Mouse (Mus musculus) right cerebral cortex, postnatal 14 days (tissue): ENCODE data around the gene Hsdl1.

Experiments
- DNase-seq: peaks from one replicate; pipeline ENCODE4 v3.0.0; 2022

Hsdl1 gene

DNA sequence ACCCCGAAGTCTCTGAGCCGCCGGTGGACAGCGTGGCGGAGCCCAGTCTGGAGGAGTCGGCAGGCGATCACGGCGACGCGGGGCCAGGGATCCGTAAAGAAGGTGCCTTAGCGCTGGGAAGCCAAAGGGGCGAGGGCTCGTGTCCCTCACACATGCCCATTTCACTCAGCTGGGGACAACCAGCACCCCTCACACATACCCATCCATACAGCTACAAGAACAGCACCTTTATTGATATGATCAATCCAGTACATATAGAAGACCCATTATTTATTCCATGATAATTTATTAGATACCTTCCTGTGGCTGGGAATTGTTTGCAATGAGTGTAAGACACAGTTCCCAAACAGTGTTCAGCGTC is 363 bp upstream of the Hsdl1 start:
- DNase-seq, result no peak

- no peak for DNase-seq
Observed at GRCm38 (mm10) chr8:119572411-119572810, 2.6 kb downstream of the Hsdl1 start.

- DNase-seq, result no peak
Observed at GRCm38 (mm10) chr8:119571135-119571534, 3.8 kb downstream of the Hsdl1 start.

DNA sequence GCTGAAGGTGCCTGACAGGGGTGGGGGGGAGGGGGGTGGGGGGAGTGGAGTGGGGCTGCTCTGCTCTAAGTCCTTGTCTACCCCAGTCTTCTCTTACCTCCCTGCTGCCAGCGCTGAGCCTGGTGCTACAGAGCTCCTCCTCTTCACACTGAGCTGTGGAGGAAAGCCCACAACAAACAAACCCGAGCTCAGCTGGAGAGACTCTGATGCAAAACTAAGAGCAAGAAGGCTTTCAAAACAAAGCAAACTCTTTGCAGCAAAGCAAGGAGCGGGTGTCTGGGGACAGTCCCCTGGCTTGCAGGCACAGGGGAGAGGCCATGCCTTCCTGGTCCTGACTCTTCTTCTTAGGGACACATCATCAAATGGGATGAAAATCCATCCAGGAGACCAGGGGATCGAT is 5.1 kb downstream of the Hsdl1 start:
- DNase-seq, result no peak

DNA sequence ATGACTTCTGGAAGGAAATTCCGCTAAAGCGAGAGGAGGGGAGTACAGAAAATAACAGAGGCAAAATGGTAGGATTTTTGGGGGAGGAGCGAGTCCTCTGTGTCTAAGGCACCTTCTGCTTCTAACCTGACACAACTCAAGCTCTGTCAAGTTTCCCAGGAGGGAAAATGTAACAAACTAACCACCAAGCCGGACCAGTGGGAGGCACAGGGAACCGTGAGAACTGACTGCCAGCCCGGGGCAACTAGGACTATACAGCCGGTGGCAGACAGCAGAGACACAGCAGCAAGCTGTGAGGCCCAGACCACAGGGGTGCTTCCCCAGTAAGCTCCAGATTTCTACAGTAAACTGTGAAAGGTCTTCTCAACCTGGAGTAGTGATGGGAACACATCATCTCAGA is 6.0 kb downstream of the Hsdl1 start:
- no peak for DNase-seq

DNA sequence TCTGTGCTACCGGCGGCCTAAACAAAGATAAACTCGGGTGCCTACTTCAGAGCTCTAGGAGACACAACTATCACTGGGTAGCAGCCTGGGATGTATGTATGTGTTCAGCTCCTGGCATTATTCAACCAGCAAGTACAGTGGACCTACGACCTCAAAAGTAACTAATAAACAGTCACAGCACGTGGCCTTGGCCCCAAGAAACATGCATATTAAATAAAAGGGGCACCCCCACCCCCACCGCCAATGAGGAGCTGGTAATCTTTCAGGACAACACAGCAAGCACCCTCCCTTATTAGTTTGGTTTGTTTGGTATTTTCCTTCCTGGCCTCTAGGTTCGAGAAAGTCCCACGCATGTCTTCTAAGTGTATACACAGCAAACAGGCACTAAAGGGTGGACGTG is 6.7 kb downstream of the Hsdl1 start:
- no peak for DNase-seq

DNA sequence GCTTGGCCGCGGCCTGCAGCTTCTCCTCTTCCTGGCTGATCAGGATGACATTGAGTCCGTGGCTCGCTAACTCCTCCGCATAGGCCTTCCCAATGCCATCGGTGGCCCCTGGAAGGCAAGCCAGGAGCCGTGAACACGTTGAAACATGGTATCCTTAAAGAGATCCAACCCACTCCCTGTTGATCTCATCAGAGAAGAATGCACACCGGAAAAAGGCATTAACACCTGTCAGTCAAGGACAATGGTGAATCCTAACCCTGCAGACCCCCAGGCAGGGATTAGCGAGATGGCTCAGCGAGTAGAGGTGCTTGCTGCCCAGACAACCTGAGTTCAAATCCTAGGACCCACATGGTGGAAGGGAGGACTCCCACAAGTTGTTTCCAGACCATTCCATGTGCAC is 8.6 kb downstream of the Hsdl1 start:
- no peak for DNase-seq

DNA sequence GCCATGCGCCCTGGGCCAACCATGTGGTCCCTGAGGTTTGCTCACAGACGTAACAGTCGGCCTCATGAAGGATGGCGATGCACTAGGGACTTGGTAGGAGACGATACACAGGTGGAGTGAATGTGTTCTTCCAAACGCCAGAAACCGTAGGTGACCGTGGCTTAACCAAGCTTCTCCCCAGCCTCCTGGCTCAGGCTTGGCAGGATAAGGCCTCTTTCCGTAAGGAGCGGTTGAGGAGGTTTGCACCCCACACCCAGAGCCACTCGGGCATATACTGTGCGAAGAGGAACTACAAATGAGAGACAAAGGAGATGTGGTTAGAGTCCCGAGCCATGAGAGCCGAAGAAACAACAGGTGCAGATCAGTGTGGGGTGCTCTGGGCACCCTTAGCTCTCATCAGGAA is 11.1 kb downstream of the Hsdl1 start:
- no peak for DNase-seq

GRCm38 (mm10) chr8:119559402-119559720 is 15.6 kb downstream of the Hsdl1 start:
- DNase-seq, result no peak

DNA sequence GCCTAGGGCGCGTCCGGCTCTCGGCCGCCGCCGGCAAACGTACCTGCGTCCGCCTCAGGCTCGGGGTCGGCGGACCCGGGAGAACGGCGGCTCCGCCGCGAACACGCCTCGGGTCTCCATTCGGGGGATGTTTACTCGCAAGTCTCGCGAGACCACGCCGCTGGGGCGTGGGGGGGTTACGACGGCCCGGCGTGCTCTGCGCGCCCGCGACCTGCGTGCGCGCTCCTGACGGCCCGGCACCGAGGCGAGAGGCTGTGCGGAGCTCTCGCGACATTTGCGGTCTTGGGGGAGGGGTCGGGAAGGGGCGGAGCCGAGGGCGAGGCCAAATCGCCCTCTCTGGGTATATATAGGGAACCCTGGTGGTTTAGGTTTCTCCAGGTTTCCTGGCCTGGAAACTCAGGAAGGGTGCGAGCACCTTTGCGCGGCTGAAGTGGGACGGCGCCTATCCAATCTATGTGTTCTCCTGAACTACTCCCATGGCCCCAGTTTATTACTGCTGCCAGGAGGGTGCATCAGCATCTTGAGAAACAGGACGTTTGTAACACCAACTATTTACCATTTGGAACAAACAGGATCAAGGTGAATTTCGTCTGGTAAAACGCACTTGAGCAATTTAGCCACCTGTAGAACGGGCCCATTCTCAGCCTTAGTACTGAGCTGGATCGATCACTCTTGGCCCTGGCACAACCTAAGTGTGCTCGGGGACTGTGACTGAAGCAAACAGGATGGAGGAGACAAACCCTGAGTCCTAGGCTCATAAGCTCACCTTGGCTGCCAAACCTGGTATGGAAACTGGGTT is 16.2 kb downstream of the Hsdl1 start, which contains the start of gene Mbtps1:
Mbtps1 (minus strand) TSS at position 133 of the 799 bp plus-strand sequence.
- peak; percentile 97 for DNase-seq

DNA sequence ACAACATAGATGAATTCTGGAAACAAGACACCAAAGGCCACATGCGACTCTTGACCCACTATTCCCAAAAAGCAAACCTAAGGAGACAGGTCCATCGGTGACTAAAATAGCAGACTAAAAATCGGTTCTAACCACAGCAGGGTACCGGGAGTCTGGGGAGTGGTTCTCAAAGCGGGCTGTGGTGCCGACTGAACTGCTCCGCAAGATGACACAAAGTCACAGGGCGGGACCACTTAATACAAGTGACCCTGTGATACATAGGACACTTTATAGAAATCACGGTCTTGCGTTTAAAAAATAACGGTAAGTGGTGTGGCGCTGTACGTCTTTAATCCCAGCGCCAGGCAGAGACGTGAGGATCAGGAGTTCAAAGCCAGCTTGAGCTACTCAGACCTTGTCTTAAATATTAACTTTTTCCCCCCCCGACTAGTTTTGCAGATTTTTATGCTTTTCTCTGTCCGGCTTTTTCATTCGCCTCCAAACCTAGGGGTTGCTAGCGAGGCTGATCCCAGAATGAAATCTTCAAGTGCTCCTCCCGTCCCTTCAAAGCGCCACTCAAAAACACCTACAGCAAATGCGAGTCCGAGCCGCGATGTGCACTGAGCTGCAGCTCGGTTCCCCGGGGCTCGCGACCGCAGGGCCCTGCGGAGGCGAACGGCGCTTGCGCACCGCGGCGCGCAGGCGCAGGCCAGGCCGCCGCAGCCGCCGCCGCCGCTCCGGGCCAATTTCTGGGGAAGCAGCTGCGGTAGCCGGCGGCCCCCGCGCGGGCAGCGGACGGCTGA is 17.0 kb downstream of the Hsdl1 start:
- DNase-seq, result peak; percentile 70

- DNase-seq, result no peak
Observed at GRCm38 (mm10) chr8:119557132-119557531, 17.9 kb downstream of the Hsdl1 start.

DNA sequence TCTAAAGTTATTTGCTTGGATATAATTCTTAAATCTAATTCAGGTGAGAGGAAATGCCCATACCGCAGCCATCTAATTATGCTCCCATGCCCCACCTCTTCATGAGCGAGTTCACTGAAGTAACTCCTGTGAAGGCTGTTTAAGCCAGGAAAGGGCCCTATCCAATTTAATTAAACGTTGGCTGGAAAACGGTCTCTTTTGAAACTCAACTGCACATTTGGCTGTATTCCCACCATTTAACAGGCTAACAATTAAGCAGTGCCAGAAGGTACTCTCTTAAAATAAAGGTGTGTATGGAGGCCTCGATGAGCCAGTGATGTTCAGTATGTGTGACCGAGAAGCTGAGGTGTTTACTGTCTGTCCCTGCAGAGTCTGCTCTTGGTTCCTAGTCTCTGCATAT is 19.1 kb downstream of the Hsdl1 start:
- no peak for DNase-seq

DNA sequence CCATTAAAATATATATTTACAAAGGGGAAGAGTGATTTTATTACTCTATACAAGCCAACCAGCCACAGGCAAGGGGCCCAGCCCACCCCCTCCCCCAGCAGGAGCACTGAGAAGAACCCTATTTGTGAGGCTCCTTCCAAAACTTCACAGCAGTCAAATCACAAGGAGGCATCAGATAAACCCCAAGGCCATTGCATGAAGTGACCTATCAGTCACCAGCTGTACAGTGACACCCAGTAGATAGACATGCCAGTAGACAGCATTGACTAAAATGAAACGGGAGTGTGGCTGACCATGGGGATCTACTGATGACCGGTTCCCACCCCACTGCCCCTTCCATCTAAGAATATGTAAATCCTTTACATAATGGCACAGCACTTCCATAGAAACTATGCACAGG is 22.0 kb downstream of the Hsdl1 start:
- no peak for DNase-seq

DNA sequence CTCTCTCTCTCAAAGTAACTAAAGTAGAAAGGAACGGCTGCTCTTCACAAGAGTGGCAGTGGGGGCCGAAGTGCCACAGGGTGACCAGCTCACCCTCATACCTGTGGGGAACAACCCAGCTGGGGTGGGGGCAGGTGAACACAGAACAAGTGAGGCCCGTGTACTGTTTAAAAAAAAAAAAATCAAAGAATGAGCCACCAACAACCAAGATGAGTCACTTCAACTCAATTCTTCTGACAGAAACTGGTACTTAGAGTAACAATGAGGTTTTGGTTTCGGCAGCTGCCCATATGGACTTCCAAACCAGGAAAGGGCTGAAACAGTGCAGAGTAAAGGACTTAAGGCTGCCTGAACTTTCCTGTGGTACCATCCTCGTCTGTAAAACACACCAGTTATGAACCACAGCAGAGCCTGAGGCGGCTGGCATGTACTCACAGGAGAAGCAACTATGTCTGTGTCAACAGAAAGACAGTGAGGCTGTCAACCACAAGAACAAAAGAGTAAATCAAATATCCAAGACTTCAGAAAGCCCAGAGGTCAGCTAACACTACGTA is 26.3 kb downstream of the Hsdl1 start:
- no peak for DNase-seq

GRCm38 (mm10) chr8:119547019-119547691 is 27.8 kb downstream of the Hsdl1 start:
- no peak for DNase-seq

GRCm38 (mm10) chr8:119545791-119546190 is 29.2 kb downstream of the Hsdl1 start:
- DNase-seq, result no peak

DNA sequence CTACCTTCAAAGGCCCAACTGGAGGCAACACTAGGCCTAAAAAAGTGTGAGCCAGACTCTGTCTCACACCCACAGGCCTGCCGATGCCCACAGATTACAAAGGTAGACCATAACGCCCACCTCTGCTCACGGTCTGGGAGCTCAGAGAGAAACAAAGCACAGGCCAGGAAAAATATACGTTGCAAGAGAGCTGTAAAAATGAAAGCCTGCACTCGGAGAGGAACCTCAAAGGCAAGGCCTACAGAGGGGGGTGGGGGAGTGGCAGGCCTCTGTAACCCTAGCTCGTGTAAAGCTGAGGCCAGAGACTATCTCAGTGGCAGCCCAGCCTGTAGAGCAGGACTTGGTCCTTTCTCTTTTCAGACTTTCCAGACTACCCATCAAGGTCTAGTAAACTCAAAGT is 29.8 kb downstream of the Hsdl1 start:
- DNase-seq, result no peak

DNA sequence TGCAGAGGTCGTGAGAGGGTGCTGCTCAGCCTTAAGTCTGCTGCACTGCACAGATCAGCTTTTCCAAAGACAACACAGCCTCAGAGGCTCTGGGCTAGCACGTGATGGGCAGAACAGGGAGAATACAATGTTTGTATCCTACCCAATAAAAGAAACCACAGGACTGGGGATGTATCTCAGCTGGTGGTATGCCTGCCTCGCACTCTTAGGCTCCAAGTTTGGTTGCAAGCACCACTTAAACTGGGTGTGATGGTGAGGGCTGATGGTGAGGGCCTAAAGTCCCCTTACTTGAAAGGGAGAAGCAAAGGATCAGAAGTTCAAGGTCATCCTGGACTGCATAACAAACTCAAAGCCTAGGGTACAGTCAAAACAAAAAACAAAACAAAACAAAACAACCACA is 30.4 kb downstream of the Hsdl1 start:
- no peak for DNase-seq

- peak; percentile 50 for DNase-seq
Observed at GRCm38 (mm10) chr8:119531973-119532372, 43.0 kb downstream of the Hsdl1 start.

DNA sequence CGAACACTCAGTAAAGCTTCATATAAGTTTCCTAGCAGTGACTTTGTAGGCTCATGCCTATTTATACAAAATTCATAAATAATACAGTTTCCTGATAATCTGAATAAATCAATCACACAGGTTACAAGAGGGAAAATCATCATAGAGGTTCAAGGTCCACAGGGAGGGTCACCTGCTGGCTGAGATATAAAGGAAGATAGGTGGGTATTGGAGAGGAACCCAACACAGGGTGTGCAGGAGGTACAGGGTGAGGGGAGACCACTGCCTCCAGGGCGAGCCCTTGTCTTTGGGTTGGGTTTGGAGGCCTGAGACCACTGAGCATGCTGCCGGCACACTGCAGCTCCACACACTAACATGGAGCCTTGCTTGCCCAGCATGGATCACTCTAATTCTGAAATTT is 43.6 kb downstream of the Hsdl1 start:
- DNase-seq, result no peak

- DNase-seq, result no peak
Observed at GRCm38 (mm10) chr8:119530937-119531336, 44.0 kb downstream of the Hsdl1 start.

DNA sequence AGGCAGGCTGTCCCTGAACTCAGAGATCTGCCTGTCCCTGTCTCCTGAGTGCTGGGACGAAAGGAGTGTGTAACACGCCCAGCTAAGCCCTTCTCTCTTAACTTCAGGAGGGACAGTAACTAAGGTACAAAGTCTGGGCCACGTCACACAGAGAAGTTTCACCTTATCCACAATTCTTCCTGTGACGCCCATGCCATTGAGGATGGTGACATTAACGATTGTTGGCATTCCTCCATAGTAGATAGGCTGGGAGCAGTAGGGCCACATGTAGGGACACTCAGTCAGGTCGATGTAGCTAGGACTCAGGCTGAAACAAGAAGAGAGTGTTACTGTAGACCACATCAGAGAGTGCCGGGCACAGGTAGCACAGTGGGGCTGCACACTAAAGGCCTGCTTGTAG is 46.2 kb downstream of the Hsdl1 start:
- DNase-seq, result no peak

GRCm38 (mm10) chr8:119520102-119520501 is 54.9 kb downstream of the Hsdl1 start:
- DNase-seq, result no peak
